Mouse (Mus musculus) liver, embryonic 14.5 days (tissue): ENCODE measurements around the gene 8030474K03Rik.

Experiments used
- CTCF ChIP-seq: IDR thresholded peaks from 2 replicates; pipeline ENCODE4 v1.5.1; 2016; ENCODE audit warnings: antibody characterized with exemption, low read depth, control low read depth
- EP300 ChIP-seq: IDR thresholded peaks from 2 replicates; pipeline ENCODE4 v1.6.1; 2016; ENCODE audit warnings: antibody characterized with exemption, low read depth

- no peak for TF ChIP-seq CTCF
- TF ChIP-seq EP300: no peak
Measured at GRCm38 (mm10) chrX:101811750-101812149, 17.3 kb downstream of the 8030474K03Rik start.
